Mouse (Mus musculus) hindbrain, embryonic 15.5 days (tissue): ENCODE measurements around the gene Olfr807. TPM values are rescaled to one million over a fixed set of nuclear protein-coding genes. Genes with fewer than 3 reads are reported as not detected.

Experiments
- ATAC-seq: fragments of 200-750 bp; cut with Nextera tagmentation; 2 replicates; pipeline ENCODE4 v1.8.0; 2017; ENCODE audit warnings: low read depth, moderate number of reproducible peaks, moderate TSS enrichment; ENCODE audit not compliant: low FRiP score
- H3K27ac ChIP-seq: fragments of 300-500 bp; sonication (generic); replicated peaks from 2 replicates; pipeline ENCODE4 v1.5.1; 2015; ENCODE audit warnings: mild to moderate bottlenecking, inconsistent platforms
- H3K27me3 ChIP-seq: fragments of 300-500 bp; sonication (generic); 2 replicates; pipeline ENCODE4 v1.6.1; 2015; ENCODE audit warnings: control low read depth, inconsistent platforms
- H3K36me3 ChIP-seq: fragments of 300-500 bp; sonication (generic); 2 replicates; pipeline ENCODE4 v1.6.1; 2015; ENCODE audit warnings: control low read depth, inconsistent platforms
- H3K4me1 ChIP-seq: fragments of 300-500 bp; sonication (generic); replicated peaks from 2 replicates; pipeline ENCODE4 v1.6.1; 2015; ENCODE audit warnings: control low read depth, inconsistent platforms
- H3K4me2 ChIP-seq: fragments of 300-500 bp; sonication (generic); 2 replicates; pipeline ENCODE4 v1.6.1; 2015; ENCODE audit warnings: moderate library complexity, mild to moderate bottlenecking, inconsistent platforms
- H3K4me3 ChIP-seq: fragments of 300-500 bp; sonication (generic); 2 replicates; pipeline ENCODE4 v1.5.1; 2015; ENCODE audit warnings: mild to moderate bottlenecking, inconsistent platforms
- H3K9ac ChIP-seq: fragments of 300-500 bp; sonication (generic); 2 replicates; pipeline ENCODE4 v1.6.1; 2015; ENCODE audit warnings: inconsistent platforms
- H3K9me3 ChIP-seq: fragments of 300-500 bp; sonication (generic); 2 replicates; pipeline ENCODE4 v1.6.1; 2016; ENCODE audit warnings: control low read depth, inconsistent platforms
- WGBS: fragments of 180-500 bp; shearing (Covaris S2); methylation state at CpG from one replicate; pipeline ENCODE4 v1.1.7; 2015; 5-methylcytosine and 5-hydroxymethylcytosine counted together
- microRNA-seq: library from miRNA; unstranded; fragments of <30 nt; microRNA quantifications from one replicate; pipeline ENCODE4, GENCODE M21; 2016
- polyA plus RNA-seq: library from polyadenylated mRNA; unstranded; fragments of >200 nt; fragmentation: Nextera tagmentation; extraction: Ambion mirVana; gene quantifications from 2 replicates; pipeline ENCODE4 v1.2.1, GENCODE M21; 2015

Gene Olfr807
- polyA plus RNA-seq: not detected in 2 replicates

DNA sequence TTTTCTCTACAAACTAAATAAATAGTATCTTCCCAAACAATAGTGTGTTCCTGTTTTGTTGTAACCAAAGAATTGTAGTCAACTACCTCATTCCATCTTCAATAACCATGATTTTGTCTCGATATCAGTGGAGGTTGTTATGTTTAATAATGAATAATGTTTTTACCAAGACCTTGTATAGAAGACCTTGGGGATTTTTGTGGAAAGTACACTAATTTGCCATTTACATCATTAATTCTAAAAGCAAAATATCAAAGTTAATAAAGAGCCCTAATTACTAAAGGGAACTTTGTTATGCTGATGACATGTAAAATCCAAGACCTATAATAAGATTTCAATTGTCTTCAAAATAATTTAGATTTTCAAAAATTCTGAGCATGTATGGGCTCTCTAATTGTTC, at the start of gene Olfr807:
Gene Olfr807 (minus strand): TSS at position 101 of the 400 bp plus-strand sequence.
- Histone ChIP-seq H3K27me3 (no peaks in the 10 kb centered on the region), H3K36me3 (no peaks in the 10 kb centered on the region), H3K4me3 (no peak within 1 kb of the TSS), H3K4me2 (no peak within 1 kb of the TSS), H3K27ac (no peak within 1 kb of the TSS), H3K9me3 (no peaks in the 10 kb centered on the region), H3K9ac (no peak within 1 kb of the TSS), H3K4me1 (no peaks in the 10 kb centered on the region)
- WGBS: 91% methylated on average over 1 of the region's 1 CpGs
- no peak for ATAC-seq

DNA sequence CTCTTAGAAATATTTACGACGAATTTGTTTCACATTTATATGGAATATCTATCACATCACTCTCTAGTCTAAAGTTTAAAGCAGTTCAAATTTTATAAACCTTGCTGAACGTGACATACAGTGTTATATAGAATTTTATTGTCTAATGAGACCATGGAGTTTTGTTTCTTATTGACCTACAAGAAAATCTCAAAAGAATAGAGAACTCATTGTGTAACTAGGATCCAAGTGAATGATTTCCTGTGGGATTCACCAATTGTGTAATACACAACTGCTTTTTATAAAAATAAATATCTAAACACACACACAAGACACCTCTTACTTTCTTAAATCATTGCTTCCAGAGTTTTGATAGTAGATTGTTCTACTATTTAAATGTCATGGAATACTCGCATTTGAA, 46.7 kb upstream of the Olfr807 start, which contains the start of gene Olfr811:
Gene Olfr811 (minus strand): TSS at position 101 of the 400 bp plus-strand sequence.
- no peak for ATAC-seq
- 85% methylated on average over 4 of the region's 4 CpGs for WGBS

GRCm38 (mm10) chr10:129794817-129795216, 37.2 kb upstream of the Olfr807 start, which contains the start of gene Olfr810:
TSS of gene Olfr810 (minus strand) at chr10:129794917.
- Histone ChIP-seq H3K4me1 (no peaks in the 10 kb centered on the region), H3K9ac (no peak within 1 kb of the TSS), H3K27ac (no peak within 1 kb of the TSS), H3K4me2 (no peak within 1 kb of the TSS), H3K36me3 (no peaks in the 10 kb centered on the region), H3K27me3 (no peaks in the 10 kb centered on the region), H3K4me3 (no peak within 1 kb of the TSS), H3K9me3 (no peaks in the 10 kb centered on the region)
- ATAC-seq: no peak

More for the DNA sequence above, 46.7 kb upstream of the Olfr807 start, which contains the start of gene Olfr811:
- H3K27me3 ChIP-seq: no peaks in the 10 kb centered on the region
- no peak within 1 kb of the TSS for H3K9ac ChIP-seq
- H3K4me3 ChIP-seq: no peak within 1 kb of the TSS
- H3K27ac ChIP-seq: no peak within 1 kb of the TSS
- H3K36me3 ChIP-seq: no peaks in the 10 kb centered on the region
- no peak within 1 kb of the TSS for H3K4me2 ChIP-seq
- H3K9me3 ChIP-seq: no peaks in the 10 kb centered on the region
- H3K4me1 ChIP-seq: no peaks in the 10 kb centered on the region

DNA sequence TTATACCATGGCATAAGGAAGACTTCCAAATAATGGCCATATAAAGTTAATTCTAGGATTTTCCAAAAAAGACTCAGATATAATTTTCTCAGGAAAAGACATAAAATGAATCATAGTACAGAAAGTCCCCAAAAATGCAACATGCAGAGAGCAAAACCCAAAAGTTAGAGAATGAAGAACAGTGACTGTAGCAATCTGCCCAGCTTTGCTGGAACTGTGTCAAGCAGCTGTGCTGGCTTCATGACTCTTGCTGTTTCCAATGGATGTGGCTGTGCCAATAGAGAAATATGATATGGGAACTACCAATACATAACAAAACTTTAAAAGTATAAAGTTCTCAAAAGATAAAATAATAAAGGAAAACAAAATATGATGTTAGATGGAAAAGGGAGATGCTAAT, 20.5 kb upstream of the Olfr807 start:
- H3K36me3 ChIP-seq: no peaks in the 10 kb centered on the region
- no peak for ATAC-seq
- no peaks in the 10 kb centered on the region for H3K4me1 ChIP-seq
- no peak overlapping the region for H3K27ac ChIP-seq
- no peaks in the 10 kb centered on the region for H3K9me3 ChIP-seq
- H3K27me3 ChIP-seq: no peaks in the 10 kb centered on the region
- no peak overlapping the region for H3K4me2 ChIP-seq
- H3K9ac ChIP-seq: no peak overlapping the region
- no peak overlapping the region for H3K4me3 ChIP-seq

DNA sequence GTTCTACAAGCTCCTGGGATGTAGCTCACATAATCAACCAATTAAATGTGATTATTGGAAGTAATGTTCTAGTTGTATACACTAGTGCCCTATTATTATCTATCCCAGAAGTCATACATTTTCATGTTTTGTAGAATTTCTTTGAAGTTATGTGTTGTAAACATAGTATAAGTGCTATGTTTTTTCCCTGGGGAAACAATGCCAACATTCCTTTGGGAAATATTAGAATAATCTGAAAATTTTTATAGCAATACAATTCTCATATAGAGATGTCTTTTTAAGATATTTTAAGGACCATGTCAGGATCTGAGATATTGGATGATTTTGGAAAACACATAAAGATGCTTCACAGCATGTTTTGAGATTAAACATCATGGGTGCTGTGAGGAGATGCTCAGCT, 16.7 kb upstream of the Olfr807 start, which contains the start of gene Olfr809:
Gene Olfr809 (plus strand): TSS at position 301 of the 400 bp plus-strand sequence.
- Histone ChIP-seq H3K27ac (no peak within 1 kb of the TSS), H3K4me2 (no peak within 1 kb of the TSS), H3K36me3 (no peaks in the 10 kb centered on the region), H3K27me3 (no peaks in the 10 kb centered on the region), H3K4me1 (no peaks in the 10 kb centered on the region), H3K9ac (no peak within 1 kb of the TSS), H3K4me3 (no peak within 1 kb of the TSS), H3K9me3 (no peaks in the 10 kb centered on the region)
- ATAC-seq: no peak

DNA sequence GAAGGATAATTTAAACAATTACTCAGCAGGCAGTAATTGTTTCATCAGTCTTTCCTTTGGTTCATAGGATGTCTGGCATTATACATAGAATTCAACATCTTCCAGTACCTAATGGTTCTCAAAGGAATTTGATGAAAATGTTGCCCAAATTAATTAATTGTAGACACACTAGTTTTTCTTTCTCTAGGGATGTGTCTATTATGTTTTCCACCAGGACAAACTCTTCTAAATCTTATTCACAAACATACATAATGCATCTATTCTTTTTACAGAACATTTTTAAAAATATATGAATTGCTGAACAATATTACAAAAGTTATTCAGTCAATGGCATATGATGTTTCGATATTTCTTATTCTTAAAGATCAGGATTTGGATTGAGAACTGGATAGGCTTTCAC, 7.6 kb upstream of the Olfr807 start, which contains the start of gene Olfr808:
Gene Olfr808 (plus strand): TSS at position 301 of the 400 bp plus-strand sequence.
- WGBS: 89% methylated on average over 1 of the region's 1 CpGs
- no peak for ATAC-seq

GRCm38 (mm10) chr10:129741821-129742220, 15.8 kb downstream of the Olfr807 start, which contains the start of gene Olfr806:
TSS of gene Olfr806 (minus strand) at chr10:129741921.
- Histone ChIP-seq H3K9ac (no peak within 1 kb of the TSS), H3K27me3 (no peaks in the 10 kb centered on the region), H3K4me1 (no peaks in the 10 kb centered on the region), H3K4me2 (no peak within 1 kb of the TSS), H3K4me3 (no peak within 1 kb of the TSS), H3K36me3 (no peaks in the 10 kb centered on the region), H3K27ac (no peak within 1 kb of the TSS), H3K9me3 (no peaks in the 10 kb centered on the region)
- ATAC-seq: no peak

More for the DNA sequence above, 7.6 kb upstream of the Olfr807 start, which contains the start of gene Olfr808:
- Histone ChIP-seq H3K27me3 (no peaks in the 10 kb centered on the region), H3K4me2 (no peak within 1 kb of the TSS), H3K4me3 (no peak within 1 kb of the TSS), H3K36me3 (no peaks in the 10 kb centered on the region), H3K9ac (no peak within 1 kb of the TSS), H3K9me3 (no peaks in the 10 kb centered on the region), H3K4me1 (no peaks in the 10 kb centered on the region), H3K27ac (no peak within 1 kb of the TSS)

DNA sequence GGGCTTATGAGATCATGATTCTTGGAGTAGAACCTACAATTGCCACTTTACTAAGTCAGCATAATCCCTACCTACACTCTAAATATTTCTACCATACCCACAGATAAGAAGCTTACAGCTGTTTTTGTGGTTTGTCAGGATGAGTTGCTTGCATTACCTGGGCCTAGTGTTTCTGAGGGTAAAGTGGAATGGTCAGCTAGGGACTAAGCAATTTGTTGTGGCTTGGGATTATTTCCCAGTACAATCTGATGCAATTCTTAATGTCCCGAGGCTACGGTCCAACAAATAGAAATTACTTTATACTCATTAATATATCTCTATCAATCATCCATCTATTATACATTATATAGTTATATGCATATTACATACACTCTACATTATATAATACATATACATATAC, 28.3 kb downstream of the Olfr807 start, which contains the start of gene Olfr805:
Gene Olfr805 (minus strand): TSS at position 101 of the 400 bp plus-strand sequence.
- Histone ChIP-seq H3K36me3 (no peaks in the 10 kb centered on the region), H3K9ac (no peak within 1 kb of the TSS), H3K4me3 (no peak within 1 kb of the TSS), H3K27ac (no peak within 1 kb of the TSS), H3K4me1 (no peaks in the 10 kb centered on the region), H3K27me3 (no peaks in the 10 kb centered on the region), H3K9me3 (no peaks in the 10 kb centered on the region), H3K4me2 (no peak within 1 kb of the TSS)
- ATAC-seq: no peak
- 89% methylated on average over 2 of the region's 2 CpGs for WGBS

Small RNA genes lying within 50 kb of the gene (microRNA-seq; reads per million reads assigned to microRNA genes)
- not detected for gene Gm24485

Other genes starting within 250 kb of the Olfr807 start
- gene Olfr791, start 236.0 kb downstream of the Olfr807 start, polyA plus RNA-seq: not detected in 2 replicates
- not detected in 2 replicates for gene Olfr792, start 218.6 kb downstream of the Olfr807 start, polyA plus RNA-seq
- not detected in 2 replicates for gene Olfr794, start 190.1 kb downstream of the Olfr807 start, polyA plus RNA-seq
- not detected in 2 replicates for gene Olfr796, start 145.2 kb downstream of the Olfr807 start, polyA plus RNA-seq
- gene Olfr798, start 129.9 kb downstream of the Olfr807 start, polyA plus RNA-seq: not detected in 2 replicates
- not detected in 2 replicates for gene Olfr799, start 120.3 kb downstream of the Olfr807 start, polyA plus RNA-seq
- gene Olfr800, start 100.1 kb downstream of the Olfr807 start, polyA plus RNA-seq: not detected in 2 replicates
- gene Olfr801, start 83.9 kb downstream of the Olfr807 start, polyA plus RNA-seq: not detected in 2 replicates
- gene Olfr802, start 69.6 kb downstream of the Olfr807 start, polyA plus RNA-seq: 0.04 TPM in 1 of 2 replicates, not detected in the other
- not detected in 2 replicates for gene Olfr803, start 63.5 kb downstream of the Olfr807 start, polyA plus RNA-seq
- not detected in 2 replicates for gene Olfr804, start 54.6 kb downstream of the Olfr807 start, polyA plus RNA-seq
- not detected in 2 replicates for gene Olfr805, start 28.4 kb downstream of the Olfr807 start, polyA plus RNA-seq
- gene Olfr806, start 15.9 kb downstream of the Olfr807 start, polyA plus RNA-seq: not detected in 2 replicates
- gene Olfr808, start 7.7 kb upstream of the Olfr807 start, polyA plus RNA-seq: not detected in 2 replicates
- not detected in 2 replicates for gene Olfr809, start 16.8 kb upstream of the Olfr807 start, polyA plus RNA-seq
- not detected in 2 replicates for gene Olfr810, start 37.1 kb upstream of the Olfr807 start, polyA plus RNA-seq
- not detected in 2 replicates for gene Olfr811, start 46.6 kb upstream of the Olfr807 start, polyA plus RNA-seq
- not detected in 2 replicates for gene Olfr812, start 88.3 kb upstream of the Olfr807 start, polyA plus RNA-seq
- gene Olfr813, start 97.6 kb upstream of the Olfr807 start, polyA plus RNA-seq: not detected in 2 replicates
- not detected in 2 replicates for gene Olfr814, start 122.1 kb upstream of the Olfr807 start, polyA plus RNA-seq
- not detected in 2 replicates for gene Olfr815, start 148.1 kb upstream of the Olfr807 start, polyA plus RNA-seq
- not detected in 2 replicates for gene Olfr816, start 157.8 kb upstream of the Olfr807 start, polyA plus RNA-seq
- gene Olfr818, start 191.3 kb upstream of the Olfr807 start, polyA plus RNA-seq: not detected in 2 replicates
- not detected in 2 replicates for gene Olfr819, start 209.5 kb upstream of the Olfr807 start, polyA plus RNA-seq
- gene Olfr247, start 218.3 kb upstream of the Olfr807 start, polyA plus RNA-seq: not detected in 2 replicates
- gene Gm10310, start 227.3 kb upstream of the Olfr807 start, polyA plus RNA-seq: not detected in 2 replicates